Mouse (Mus musculus) intestine, embryonic 14.5 days (tissue): ENCODE measurements around the gene Col4a1. TPM values are rescaled to one million over a fixed set of nuclear protein-coding genes. Genes with fewer than 3 reads are reported as not detected.

Source experiments
- ATAC-seq: fragments of 200-750 bp; cut with Nextera tagmentation; replicated peaks from 2 replicates; pipeline ENCODE4 v1.8.0; 2017; ENCODE audit warnings: low read depth, moderate number of reproducible peaks, moderate TSS enrichment, moderate library complexity; ENCODE audit not compliant: low FRiP score, low TSS enrichment
- DNase-seq: peaks from one replicate; pipeline ENCODE4 v3.0.0-alpha.2; 2018; ENCODE audit warnings: low spot score
- H3K27ac ChIP-seq: fragments of 300-500 bp; sonication (generic); 2 replicates; pipeline ENCODE4 v1.5.1; 2014; ENCODE audit warnings: low read depth, mild to moderate bottlenecking, control low read depth
- H3K27me3 ChIP-seq: fragments of 300-500 bp; sonication (generic); replicated peaks from 2 replicates; pipeline ENCODE4 v1.6.1; 2014; ENCODE audit warnings: low read length, control low read depth; ENCODE audit not compliant: control insufficient read depth, insufficient read depth
- H3K36me3 ChIP-seq: fragments of 300-500 bp; sonication (generic); 2 replicates; pipeline ENCODE4 v1.6.1; 2014; ENCODE audit warnings: low read length, control low read depth; ENCODE audit not compliant: control insufficient read depth, insufficient read depth
- H3K4me1 ChIP-seq: fragments of 300-500 bp; sonication (generic); replicated peaks from 2 replicates; pipeline ENCODE4 v1.6.1; 2014; ENCODE audit warnings: low read length, control low read depth, mixed read lengths; ENCODE audit not compliant: control insufficient read depth, insufficient read depth
- H3K4me2 ChIP-seq: fragments of 300-500 bp; sonication (generic); 2 replicates; pipeline ENCODE4 v1.6.1; 2014; ENCODE audit warnings: low read length
- H3K4me3 ChIP-seq: fragments of 300-500 bp; sonication (generic); 2 replicates; pipeline ENCODE4 v1.5.1; 2014; ENCODE audit warnings: low read depth, low read length, control low read depth, mixed read lengths
- H3K9ac ChIP-seq: fragments of 300-500 bp; sonication (generic); 2 replicates; pipeline ENCODE4 v1.6.1; 2014; ENCODE audit warnings: mild to moderate bottlenecking, low read length
- H3K9me3 ChIP-seq: fragments of 300-500 bp; sonication (generic); 2 replicates; pipeline ENCODE4 v1.6.1; 2016; ENCODE audit warnings: low read length, control low read depth; ENCODE audit not compliant: control insufficient read depth
- WGBS: fragments of 180-500 bp; shearing (Covaris S2); extraction: QIAGEN DNeasy Blood & Tissue Kit; methylation state at CpG from one replicate; pipeline ENCODE4 v1.1.7; 2014; 5-methylcytosine and 5-hydroxymethylcytosine counted together
- polyA plus RNA-seq: library from polyadenylated mRNA; unstranded; fragments of >200 nt; fragmentation: Nextera tagmentation; extraction: Ambion mirVana; gene quantifications from 2 replicates; pipeline ENCODE4 v1.2.1, GENCODE M21; 2014

Gene Col4a1
- polyA plus RNA-seq, 1 experiment from 2014 or later: 228 TPM

DNA sequence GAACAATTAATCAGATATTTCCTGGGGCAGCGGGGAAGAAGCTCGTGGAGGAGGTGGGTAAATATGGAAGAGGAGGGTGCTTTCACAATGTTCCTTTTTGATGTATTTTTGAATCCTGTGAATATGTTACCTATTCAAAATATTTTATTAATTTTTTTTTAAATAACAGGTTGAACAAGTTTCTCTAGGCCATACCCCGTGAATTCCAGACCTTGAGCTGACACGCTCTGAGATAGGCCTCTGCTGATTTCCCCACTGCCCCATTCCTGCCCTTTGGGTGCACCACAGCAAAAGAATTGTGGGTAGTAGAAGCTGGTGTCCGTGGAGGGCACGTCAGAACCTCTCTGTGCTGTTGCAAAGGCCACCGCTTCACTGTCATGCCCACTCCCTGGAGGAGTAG lies 136.2 kb downstream of the Col4a1 start:
- Histone ChIP-seq H3K27me3 (no peaks in the 10 kb centered on the region), H3K9me3 (no peaks in the 10 kb centered on the region), H3K27ac (no peak overlapping the region), H3K36me3 (no peaks in the 10 kb centered on the region), H3K4me3 (no peak overlapping the region), H3K9ac (no peak overlapping the region), H3K4me2 (no peak overlapping the region), H3K4me1 (no peaks in the 10 kb centered on the region)
- ATAC-seq (no peak; the same call in 1 of the 2 replicates), DNase-seq (no peak)
- 61% methylated on average over 7 of the region's 7 CpGs for WGBS

- Histone ChIP-seq H3K27me3 (no peaks in the 10 kb centered on the region), H3K4me2 (no peak overlapping the region), H3K9ac (no peak overlapping the region), H3K27ac (no peak overlapping the region), H3K4me1 (no peaks in the 10 kb centered on the region), H3K36me3 (no peaks in the 10 kb centered on the region), H3K9me3 (no peaks in the 10 kb centered on the region), H3K4me3 (no peak overlapping the region)
- peak; percentile 37; the same call in 1 of the 2 replicates for ATAC-seq
- DNase-seq: peak; percentile 68
- 73% methylated on average over 17 of the region's 17 CpGs for WGBS
These were observed 139.1 kb downstream of the Col4a1 start for GRCm38 (mm10) chr8:11173284-11174191.

- WGBS: 78% methylated on average over 7 of the region's 7 CpGs
These were observed 141.1 kb downstream of the Col4a1 start for GRCm38 (mm10) chr8:11171526-11171925.

GRCm38 (mm10) chr8:11169383-11169782 lies 143.2 kb downstream of the Col4a1 start:
- H3K9me3 ChIP-seq: no peaks in the 10 kb centered on the region
- no peaks in the 10 kb centered on the region for H3K4me1 ChIP-seq
- H3K27ac ChIP-seq: no peak overlapping the region
- H3K4me3 ChIP-seq: no peak overlapping the region
- H3K36me3 ChIP-seq: no peaks in the 10 kb centered on the region
- no peaks in the 10 kb centered on the region for H3K27me3 ChIP-seq
- no peak overlapping the region for H3K4me2 ChIP-seq
- no peak overlapping the region for H3K9ac ChIP-seq
- 69% methylated on average over 2 of the region's 2 CpGs for WGBS
- DNase-seq: no peak
- ATAC-seq: no peak

More at GRCm38 (mm10) chr8:11171526-11171925, 141.1 kb downstream of the Col4a1 start:
- Histone ChIP-seq H3K4me2 (no peak overlapping the region), H3K36me3 (no peaks in the 10 kb centered on the region), H3K9me3 (no peaks in the 10 kb centered on the region), H3K9ac (no peak overlapping the region), H3K27ac (no peak overlapping the region), H3K4me3 (no peak overlapping the region), H3K4me1 (no peaks in the 10 kb centered on the region), H3K27me3 (no peaks in the 10 kb centered on the region)
- DNase-seq (no peak), ATAC-seq (no peak)

DNA sequence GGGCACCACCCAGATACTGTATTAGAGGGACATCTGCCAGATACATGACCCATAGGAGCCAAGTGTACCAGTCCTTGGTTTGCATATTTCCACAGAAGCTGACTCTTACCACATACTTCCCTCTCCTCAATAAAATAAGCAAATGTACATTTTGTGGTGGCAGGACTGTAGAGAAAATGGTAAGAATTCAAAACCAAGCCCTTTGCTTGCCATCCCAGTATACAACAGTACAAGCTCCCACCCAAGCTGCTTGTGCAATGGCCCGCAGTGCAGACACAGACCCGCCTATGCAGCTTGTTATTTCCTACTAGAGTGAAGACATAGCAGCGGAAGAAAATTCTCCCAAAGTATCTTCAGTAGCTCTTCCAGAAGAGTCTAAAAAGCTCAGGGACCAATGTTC lies 143.8 kb downstream of the Col4a1 start:
- Histone ChIP-seq H3K4me1 (no peaks in the 10 kb centered on the region), H3K27me3 (no peaks in the 10 kb centered on the region), H3K9ac (no peak overlapping the region), H3K36me3 (no peaks in the 10 kb centered on the region), H3K27ac (no peak overlapping the region), H3K4me2 (no peak overlapping the region), H3K4me3 (no peak overlapping the region), H3K9me3 (no peaks in the 10 kb centered on the region)
- ATAC-seq (no peak), DNase-seq (no peak)
- 83% methylated on average over 3 of the region's 3 CpGs for WGBS

GRCm38 (mm10) chr8:11167955-11168354 lies 144.7 kb downstream of the Col4a1 start:
- no peaks in the 10 kb centered on the region for H3K36me3 ChIP-seq

DNA sequence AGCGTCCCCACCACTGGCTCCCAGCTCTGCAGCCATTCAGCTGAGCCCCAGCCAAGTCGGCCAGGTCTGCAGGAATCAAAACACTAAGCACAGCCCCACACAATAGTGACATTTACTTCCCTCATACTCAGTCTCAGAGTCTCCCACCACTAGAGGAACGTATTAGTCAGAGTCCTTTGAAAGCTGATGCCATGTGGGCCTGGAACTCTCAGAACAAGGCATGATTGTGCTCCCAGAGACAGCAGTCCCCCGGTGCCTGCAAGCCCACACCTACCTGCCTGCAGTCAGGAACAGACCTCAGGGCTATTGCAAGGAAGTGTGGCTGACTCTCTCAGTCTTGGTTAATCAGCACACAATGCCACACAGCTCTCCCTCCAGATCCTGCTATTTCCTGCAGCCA lies 147.0 kb downstream of the Col4a1 start:
- WGBS: 26% methylated on average over 4 of the region's 4 CpGs
- no peak for DNase-seq
- no peak overlapping the region for H3K9ac ChIP-seq
- no peaks in the 10 kb centered on the region for H3K9me3 ChIP-seq
- H3K4me3 ChIP-seq: no peak overlapping the region
- no peak for ATAC-seq
- no peaks in the 10 kb centered on the region for H3K4me1 ChIP-seq
- no peaks in the 10 kb centered on the region for H3K27me3 ChIP-seq
- H3K36me3 ChIP-seq: no peaks in the 10 kb centered on the region
- H3K4me2 ChIP-seq: no peak overlapping the region
- H3K27ac ChIP-seq: no peak overlapping the region

More at GRCm38 (mm10) chr8:11167955-11168354, 144.7 kb downstream of the Col4a1 start:
- H3K27ac ChIP-seq: no peak overlapping the region
- H3K9me3 ChIP-seq: no peaks in the 10 kb centered on the region
- H3K4me1 ChIP-seq: no peaks in the 10 kb centered on the region
- no peak overlapping the region for H3K4me2 ChIP-seq
- H3K4me3 ChIP-seq: no peak overlapping the region
- ATAC-seq: no peak
- H3K9ac ChIP-seq: no peak overlapping the region
- 75% methylated on average over 9 of the region's 9 CpGs for WGBS
- DNase-seq: no peak
- no peaks in the 10 kb centered on the region for H3K27me3 ChIP-seq

DNA sequence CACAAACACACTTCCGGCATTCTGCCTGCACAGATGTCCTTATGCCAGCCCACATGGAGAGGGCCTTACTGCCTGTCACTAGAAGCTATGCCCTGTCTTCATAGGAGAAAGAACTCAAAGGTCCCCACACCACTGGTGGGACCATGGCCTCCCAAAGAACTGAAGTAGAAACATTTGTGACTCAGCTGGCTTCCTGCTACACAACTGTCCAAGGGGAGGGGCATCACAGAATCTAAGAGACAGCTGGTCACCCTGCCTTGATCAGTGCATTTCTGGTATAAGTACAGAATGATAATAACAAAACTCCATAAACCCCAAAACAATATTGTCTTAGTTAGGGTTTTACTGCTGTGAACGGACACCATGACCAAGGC lies 156.3 kb downstream of the Col4a1 start:
- no peaks in the 10 kb centered on the region for H3K4me1 ChIP-seq
- ATAC-seq: no peak
- WGBS: 91% methylated on average over 2 of the region's 2 CpGs

More for the DNA sequence above, 156.3 kb downstream of the Col4a1 start:
- no peak for DNase-seq
- Histone ChIP-seq H3K4me2 (no peak overlapping the region), H3K27me3 (no peaks in the 10 kb centered on the region), H3K27ac (no peak overlapping the region), H3K9me3 (no peaks in the 10 kb centered on the region), H3K4me3 (no peak overlapping the region), H3K36me3 (no peaks in the 10 kb centered on the region), H3K9ac (no peak overlapping the region)
